Mouse (Mus musculus): ENCODE results near the gene Tpx2. TPM values are rescaled to one million over a fixed set of nuclear protein-coding genes. Genes with fewer than 3 reads are reported as not detected.

The Tpx2 gene
- polyA plus RNA-seq, 1 experiment: 10.4 TPM

GRCm38 (mm10) chr2:152827321-152828010, 20.3 kb upstream of the Tpx2 start:
- peaks cover 71% of the 10 kb centered on the region for H3K4me1 ChIP-seq

GRCm38 (mm10) chr2:152828011-152828370, 19.8 kb upstream of the Tpx2 start:
- Histone ChIP-seq H3K9me3 (no peaks in the 10 kb centered on the region), H3K4me3 (replicated peaks) (peak overlapping the region; percentile 98), H3K36me3 (replicated peaks; ENCODE audit: low read length) (peaks cover 65% of the 10 kb centered on the region), H3K4me1 (peaks cover 71% of the 10 kb centered on the region), H3K27me3 (replicated peaks) (no peaks in the 10 kb centered on the region)
- TF ChIP-seq GATA1 (IDR thresholded peaks at IDR 0.05; ENCODE audit: borderline replicate concordance, low read length) (no peak), FLI1 (IDR thresholded peaks at IDR 0.05; ENCODE audit: low read length) (no peak)

More at GRCm38 (mm10) chr2:152827321-152828010, 20.3 kb upstream of the Tpx2 start:
- Histone ChIP-seq H3K9me3 (no peaks in the 10 kb centered on the region), H3K27me3 (replicated peaks) (no peaks in the 10 kb centered on the region), H3K4me3 (replicated peaks) (peak overlapping the region; percentile 98), H3K36me3 (replicated peaks; ENCODE audit: low read length) (peaks cover 69% of the 10 kb centered on the region)
- TF ChIP-seq FLI1 (IDR thresholded peaks at IDR 0.05; ENCODE audit: low read length) (no peak), GATA1 (IDR thresholded peaks at IDR 0.05; ENCODE audit: borderline replicate concordance, low read length) (no peak)

DNA sequence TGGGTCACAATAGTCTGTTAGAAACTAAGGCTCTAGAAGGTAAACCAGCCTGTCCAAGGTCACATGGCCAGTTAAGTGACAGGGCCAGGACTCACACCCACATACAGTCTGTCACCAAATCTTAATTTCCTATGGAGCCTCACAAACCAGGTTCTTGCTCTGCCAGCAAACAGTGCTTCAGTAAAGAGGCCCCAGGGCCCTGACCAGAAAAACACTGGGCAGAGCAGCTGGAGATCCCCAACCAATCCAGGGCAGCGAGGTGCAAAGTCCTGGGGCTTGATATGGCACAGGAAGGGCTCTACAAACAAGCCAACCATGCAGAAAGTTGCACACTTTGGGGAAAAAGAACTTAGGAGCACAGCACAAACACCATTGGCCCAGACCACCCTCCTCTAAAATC, 19.2 kb upstream of the Tpx2 start:
- Histone ChIP-seq H3K4me1 (peaks cover 70% of the 10 kb centered on the region), H3K4me3 (replicated peaks) (peak overlapping the region; percentile 98)
- TF ChIP-seq GATA1 (IDR thresholded peaks at IDR 0.05; ENCODE audit: borderline replicate concordance, low read length): no peak
- TF ChIP-seq FLI1 (IDR thresholded peaks at IDR 0.05; ENCODE audit: low read length): no peak

DNA sequence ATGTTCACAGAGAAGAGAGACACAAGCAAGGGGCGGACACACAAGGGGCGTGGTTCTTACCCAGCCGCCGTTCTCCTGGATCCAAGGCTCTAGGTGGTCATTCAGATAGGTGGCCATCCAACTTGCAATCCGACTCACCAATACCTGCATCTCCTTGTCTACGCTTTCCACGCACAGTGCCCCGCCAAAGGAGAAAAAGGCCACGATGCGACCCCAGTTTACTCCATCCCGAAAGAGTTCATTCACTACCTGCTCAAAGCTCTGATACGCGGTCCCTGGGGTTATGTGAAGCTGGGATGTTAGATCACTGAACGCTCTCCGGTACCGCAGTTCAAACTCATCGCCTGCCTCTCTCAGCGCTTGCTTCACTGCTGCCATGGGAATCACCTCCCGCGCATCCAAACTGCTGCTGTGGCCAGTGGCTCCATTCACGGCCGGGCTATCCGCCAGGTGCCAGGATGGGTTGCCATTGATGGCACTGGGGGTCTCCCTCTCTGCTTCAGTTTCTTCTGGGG, 18.3 kb upstream of the Tpx2 start:
- Histone ChIP-seq H3K4me3 (replicated peaks) (peak overlapping the region; percentile 98), H3K27me3 (replicated peaks) (no peaks in the 10 kb centered on the region), H3K4me1 (peaks cover 65% of the 10 kb centered on the region), H3K9me3 (no peaks in the 10 kb centered on the region), H3K36me3 (replicated peaks; ENCODE audit: low read length) (peaks cover 53% of the 10 kb centered on the region)
- no peak for TF ChIP-seq GATA1 (IDR thresholded peaks at IDR 0.05; ENCODE audit: borderline replicate concordance, low read length)
- no peak for TF ChIP-seq FLI1 (IDR thresholded peaks at IDR 0.05; ENCODE audit: low read length)

More for the DNA sequence above, 19.2 kb upstream of the Tpx2 start:
- no peaks in the 10 kb centered on the region for H3K27me3 ChIP-seq (replicated peaks)
- peaks cover 62% of the 10 kb centered on the region for H3K36me3 ChIP-seq (replicated peaks; ENCODE audit: low read length)
- H3K9me3 ChIP-seq: no peaks in the 10 kb centered on the region

DNA sequence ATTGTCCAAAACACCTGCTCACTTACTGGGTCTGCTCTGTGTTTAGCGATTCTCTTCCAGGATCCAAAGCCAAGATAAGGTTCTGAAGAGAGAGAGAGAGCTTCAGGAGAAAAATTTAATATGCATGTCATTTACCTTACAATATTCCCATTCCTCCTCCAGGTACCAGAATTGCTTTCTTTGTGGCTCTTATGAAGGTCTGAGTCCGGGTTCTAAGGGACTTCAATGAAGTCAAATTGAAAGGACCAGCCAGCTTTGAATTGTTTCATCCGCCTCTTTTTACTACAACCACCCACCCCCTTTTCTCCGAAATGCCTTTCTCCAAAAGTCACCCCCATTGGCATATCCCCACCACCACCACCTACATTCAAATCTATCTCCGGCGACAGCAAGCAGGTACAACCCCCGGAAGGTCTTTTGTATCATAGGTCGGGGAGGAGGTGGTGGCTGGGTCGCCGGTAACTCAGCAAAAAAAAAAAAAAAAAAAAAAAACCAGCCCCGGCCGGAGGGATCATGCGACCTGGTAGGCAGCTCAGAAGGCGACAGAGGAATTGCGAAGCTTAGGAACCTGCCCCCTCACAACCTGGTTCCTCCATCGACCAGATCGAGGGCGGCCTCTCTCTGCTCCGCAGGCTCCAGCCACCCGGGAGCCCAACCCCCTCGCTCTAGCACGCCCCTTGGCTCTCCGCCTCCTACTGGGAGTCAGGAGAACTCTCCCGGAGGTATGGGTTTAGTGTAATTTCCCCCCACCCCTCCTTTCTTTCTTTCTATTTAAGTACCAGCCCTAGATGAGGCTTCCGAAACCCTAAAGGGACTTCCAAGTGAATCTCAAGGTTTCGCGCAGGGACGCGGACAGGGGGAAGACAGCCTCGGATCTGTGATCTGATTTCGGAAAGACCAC, 17.5 kb upstream of the Tpx2 start:
- Histone ChIP-seq H3K27me3 (replicated peaks) (no peaks in the 10 kb centered on the region), H3K9me3 (no peaks in the 10 kb centered on the region), H3K4me3 (replicated peaks) (peak overlapping the region; percentile 98), H3K4me1 (peaks cover 56% of the 10 kb centered on the region), H3K36me3 (replicated peaks; ENCODE audit: low read length) (peaks cover 45% of the 10 kb centered on the region)
- TF ChIP-seq FLI1 (IDR thresholded peaks at IDR 0.05; ENCODE audit: low read length): no peak
- no peak for TF ChIP-seq GATA1 (IDR thresholded peaks at IDR 0.05; ENCODE audit: borderline replicate concordance, low read length)

- peaks cover 47% of the 10 kb centered on the region for H3K4me1 ChIP-seq
- no peaks in the 10 kb centered on the region for H3K27me3 ChIP-seq (replicated peaks)
- H3K36me3 ChIP-seq (replicated peaks; ENCODE audit: low read length): peaks cover 35% of the 10 kb centered on the region
- TF ChIP-seq FLI1 (IDR thresholded peaks at IDR 0.05; ENCODE audit: low read length) (peak; percentile 86), GATA1 (IDR thresholded peaks at IDR 0.05; ENCODE audit: borderline replicate concordance, low read length) (no peak)
- no peaks in the 10 kb centered on the region for H3K9me3 ChIP-seq
- peak within 1 kb of the TSS; percentile 98 for H3K4me3 ChIP-seq (replicated peaks)
These were observed 16.5 kb upstream of the Tpx2 start, which contains the start of gene Bcl2l1 for GRCm38 (mm10) chr2:152831019-152831878. Bcl2l1 (minus strand) TSS chr2:152831728.

DNA sequence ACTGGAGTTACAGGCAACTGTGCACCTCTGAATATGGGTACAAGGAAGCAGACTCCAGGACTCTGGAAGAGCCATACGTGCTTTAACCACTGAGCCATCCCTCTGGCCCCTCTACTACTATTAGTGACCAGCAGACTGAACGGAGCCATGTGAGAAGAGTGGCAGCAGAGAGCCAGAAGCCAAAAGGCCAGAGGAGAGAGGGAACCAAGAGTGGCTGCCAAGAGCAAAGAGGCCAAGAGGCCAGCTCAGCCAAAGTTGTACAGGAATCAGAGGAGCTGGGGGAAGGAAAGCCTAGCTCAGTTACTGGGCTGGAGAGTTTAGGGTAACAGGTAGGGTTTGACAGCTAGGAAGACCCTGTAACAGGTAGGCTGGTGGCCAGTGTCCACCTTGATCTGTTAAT, 8.5 kb upstream of the Tpx2 start:
- Histone ChIP-seq H3K4me3 (replicated peaks) (no peak overlapping the region), H3K9me3 (no peaks in the 10 kb centered on the region), H3K27me3 (replicated peaks) (no peaks in the 10 kb centered on the region), H3K36me3 (replicated peaks; ENCODE audit: low read length) (no peaks in the 10 kb centered on the region), H3K4me1 (peaks cover 4% of the 10 kb centered on the region; the same call in 1 of the 2 replicates)
- no peak for TF ChIP-seq GATA1 (IDR thresholded peaks at IDR 0.05; ENCODE audit: borderline replicate concordance, low read length)
- no peak for TF ChIP-seq FLI1 (IDR thresholded peaks at IDR 0.05; ENCODE audit: low read length)

GRCm38 (mm10) chr2:152842741-152843140, 5.0 kb upstream of the Tpx2 start:
- Histone ChIP-seq H3K4me1 (peaks cover 10% of the 10 kb centered on the region), H3K27me3 (replicated peaks) (no peaks in the 10 kb centered on the region), H3K4me3 (replicated peaks) (no peak overlapping the region), H3K36me3 (replicated peaks; ENCODE audit: low read length) (no peaks in the 10 kb centered on the region), H3K9me3 (no peaks in the 10 kb centered on the region)
- TF ChIP-seq GATA1 (IDR thresholded peaks at IDR 0.05; ENCODE audit: borderline replicate concordance, low read length) (no peak), FLI1 (IDR thresholded peaks at IDR 0.05; ENCODE audit: low read length) (no peak)

Measured in megakaryocyte, embryonic 14.5 days (primary cell).